Mouse (Mus musculus): Measurements from ENCODE around the gene Dach1. TPM values are rescaled to one million over a fixed set of nuclear protein-coding genes. Genes with fewer than 3 reads are reported as not detected.

Dach1 gene
- polyA plus RNA-seq, 1 experiment from 2014 or later, result 24.8 TPM

GRCm38 (mm10) chr14:98167186-98168038 lies 2.2 kb downstream of the Dach1 start:
- peak overlapping the region; percentile 88 for H3K27ac ChIP-seq (ENCODE audit: low read depth, low read length)
- peaks cover 3% of the 10 kb centered on the region; the same call in 1 of the 2 replicates for H3K4me1 ChIP-seq (ENCODE audit: control insufficient read depth, insufficient read depth, low read length)
- no peaks in the 10 kb centered on the region for H3K9me3 ChIP-seq (ENCODE audit: control insufficient read depth, low read length)
- H3K9ac ChIP-seq (replicated peaks; ENCODE audit: low read depth, low read length), result peak overlapping the region; percentile 74
- H3K4me2 ChIP-seq (ENCODE audit: low read depth, low read length), result peak overlapping the region; percentile 58
- ATAC-seq (ENCODE audit: low read depth), result peak; percentile 50
- under 1% methylated on average over 33 of the region's 33 CpGs for WGBS
- H3K36me3 ChIP-seq (ENCODE audit: control insufficient read depth, insufficient read depth, low read length), result no peaks in the 10 kb centered on the region
- H3K4me3 ChIP-seq (ENCODE audit: low read depth, low read length), result peak overlapping the region; percentile 88
- no peaks in the 10 kb centered on the region for H3K27me3 ChIP-seq (ENCODE audit: control insufficient read depth, insufficient read depth, low read length)

- no peaks in the 10 kb centered on the region for H3K27me3 ChIP-seq (ENCODE audit: control insufficient read depth, insufficient read depth, low read length)
- peak overlapping the region; percentile 88 for H3K4me3 ChIP-seq (ENCODE audit: low read depth, low read length)
- peak overlapping the region; percentile 88 for H3K27ac ChIP-seq (ENCODE audit: low read depth, low read length)
- ATAC-seq (ENCODE audit: low read depth), result no peak
- H3K4me1 ChIP-seq (ENCODE audit: control insufficient read depth, insufficient read depth, low read length), result peaks cover 3% of the 10 kb centered on the region; the same call in 1 of the 2 replicates
- H3K4me2 ChIP-seq (ENCODE audit: low read depth, low read length), result peak overlapping the region; percentile 58
- H3K9ac ChIP-seq (replicated peaks; ENCODE audit: low read depth, low read length), result peak overlapping the region; percentile 74; the same call in 1 of the 2 replicates
- H3K9me3 ChIP-seq (ENCODE audit: control insufficient read depth, low read length), result no peaks in the 10 kb centered on the region
- 27% methylated on average over 10 of the region's 10 CpGs for WGBS
- H3K36me3 ChIP-seq (ENCODE audit: control insufficient read depth, insufficient read depth, low read length), result no peaks in the 10 kb centered on the region
Observed at GRCm38 (mm10) chr14:98166318-98166976, 3.1 kb downstream of the Dach1 start.

- H3K36me3 ChIP-seq (ENCODE audit: control insufficient read depth, insufficient read depth, low read length), result no peaks in the 10 kb centered on the region
- no peaks in the 10 kb centered on the region for H3K4me1 ChIP-seq (ENCODE audit: control insufficient read depth, insufficient read depth, low read length)
- H3K9me3 ChIP-seq (ENCODE audit: control insufficient read depth, low read length), result no peaks in the 10 kb centered on the region
- no peak overlapping the region for H3K4me3 ChIP-seq (ENCODE audit: low read depth, low read length)
- H3K27ac ChIP-seq (ENCODE audit: low read depth, low read length), result no peak overlapping the region
- H3K9ac ChIP-seq (replicated peaks; ENCODE audit: low read depth, low read length), result no peak overlapping the region
- H3K4me2 ChIP-seq (ENCODE audit: low read depth, low read length), result no peak overlapping the region
- no peaks in the 10 kb centered on the region for H3K27me3 ChIP-seq (ENCODE audit: control insufficient read depth, insufficient read depth, low read length)
- ATAC-seq (ENCODE audit: low read depth), result no peak
- 19% methylated on average over 7 of the region's 7 CpGs for WGBS
Observed at GRCm38 (mm10) chr14:98156753-98157152, 12.8 kb downstream of the Dach1 start.

DNA sequence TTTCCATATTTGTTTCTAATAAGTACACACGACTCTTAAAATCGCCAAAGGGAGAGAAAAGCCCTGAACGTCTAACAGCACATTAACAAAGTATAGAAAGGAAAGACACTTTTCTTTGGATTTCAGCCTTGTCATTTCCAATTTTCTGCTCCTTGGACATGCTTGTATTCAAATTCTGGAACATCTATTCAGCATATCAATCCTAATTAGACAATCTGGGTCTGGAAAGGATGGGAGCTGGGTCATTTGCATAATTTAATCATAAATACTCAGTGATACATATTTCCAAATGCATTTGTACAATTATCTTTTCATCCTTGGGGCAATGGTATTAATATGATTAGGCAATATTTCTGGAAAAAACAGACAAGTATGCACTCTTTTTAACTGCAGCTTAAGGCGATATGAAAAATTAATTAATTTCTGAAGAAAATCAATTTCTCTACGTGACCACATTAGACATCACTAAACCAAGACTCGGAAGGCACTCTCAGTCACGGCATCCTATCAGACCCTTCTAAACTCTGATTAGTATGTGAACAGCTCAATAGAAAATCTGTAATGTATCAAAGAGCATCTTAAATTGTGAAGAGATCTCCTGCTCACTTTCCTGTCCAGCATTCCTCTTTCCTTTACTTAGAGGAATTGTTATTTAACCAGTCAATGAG lies 13.7 kb downstream of the Dach1 start:
- Histone ChIP-seq H3K9ac (replicated peaks; ENCODE audit: low read depth, low read length) (no peak overlapping the region), H3K36me3 (ENCODE audit: control insufficient read depth, insufficient read depth, low read length) (no peaks in the 10 kb centered on the region), H3K27ac (ENCODE audit: low read depth, low read length) (no peak overlapping the region), H3K27me3 (ENCODE audit: control insufficient read depth, insufficient read depth, low read length) (no peaks in the 10 kb centered on the region), H3K4me1 (ENCODE audit: control insufficient read depth, insufficient read depth, low read length) (no peaks in the 10 kb centered on the region), H3K9me3 (ENCODE audit: control insufficient read depth, low read length) (no peaks in the 10 kb centered on the region), H3K4me2 (ENCODE audit: low read depth, low read length) (no peak overlapping the region), H3K4me3 (ENCODE audit: low read depth, low read length) (no peak overlapping the region)
- ATAC-seq (ENCODE audit: low read depth), result no peak
- 43% methylated on average over 7 of the region's 7 CpGs for WGBS

GRCm38 (mm10) chr14:98154832-98155422 lies 14.6 kb downstream of the Dach1 start:
- Histone ChIP-seq H3K4me2 (ENCODE audit: low read depth, low read length) (no peak overlapping the region), H3K27ac (ENCODE audit: low read depth, low read length) (no peak overlapping the region), H3K9ac (replicated peaks; ENCODE audit: low read depth, low read length) (no peak overlapping the region), H3K4me1 (ENCODE audit: control insufficient read depth, insufficient read depth, low read length) (no peaks in the 10 kb centered on the region), H3K9me3 (ENCODE audit: control insufficient read depth, low read length) (no peaks in the 10 kb centered on the region), H3K36me3 (ENCODE audit: control insufficient read depth, insufficient read depth, low read length) (no peaks in the 10 kb centered on the region), H3K4me3 (ENCODE audit: low read depth, low read length) (no peak overlapping the region), H3K27me3 (ENCODE audit: control insufficient read depth, insufficient read depth, low read length) (no peaks in the 10 kb centered on the region)
- 15% methylated on average over 7 of the region's 7 CpGs for WGBS
- ATAC-seq (ENCODE audit: low read depth), result peak; percentile 68; the same call in 1 of the 2 replicates

DNA sequence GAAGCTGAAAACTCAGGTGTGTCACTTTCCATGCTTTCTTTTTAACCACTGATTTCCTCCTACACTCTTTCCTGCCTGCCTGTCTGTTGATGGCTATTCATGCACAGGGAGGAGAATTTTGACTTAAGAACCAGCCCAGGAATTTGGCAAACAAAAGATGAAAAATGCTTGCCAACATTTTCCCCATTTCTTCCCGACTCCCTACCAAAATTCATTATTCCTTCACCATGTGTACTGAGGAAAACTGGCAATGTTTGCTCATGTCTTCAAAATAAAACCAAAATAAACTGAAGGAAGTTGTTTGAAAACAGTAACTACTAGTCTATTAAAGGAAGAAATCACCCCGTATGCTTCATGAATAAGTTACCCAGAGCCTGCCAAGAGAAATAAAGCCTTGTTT lies 27.8 kb downstream of the Dach1 start:
- WGBS, result 58% methylated on average over 2 of the region's 2 CpGs
- Histone ChIP-seq H3K4me1 (ENCODE audit: control insufficient read depth, insufficient read depth, low read length) (peaks cover 4% of the 10 kb centered on the region; the same call in 1 of the 2 replicates), H3K9ac (replicated peaks; ENCODE audit: low read depth, low read length) (no peak overlapping the region), H3K27me3 (ENCODE audit: control insufficient read depth, insufficient read depth, low read length) (no peaks in the 10 kb centered on the region), H3K4me3 (ENCODE audit: low read depth, low read length) (no peak overlapping the region), H3K9me3 (ENCODE audit: control insufficient read depth, low read length) (no peaks in the 10 kb centered on the region), H3K4me2 (ENCODE audit: low read depth, low read length) (no peak overlapping the region), H3K36me3 (ENCODE audit: control insufficient read depth, insufficient read depth, low read length) (no peaks in the 10 kb centered on the region), H3K27ac (ENCODE audit: low read depth, low read length) (no peak overlapping the region)
- no peak for ATAC-seq (ENCODE audit: low read depth)

- 35% methylated on average over 3 of the region's 3 CpGs for WGBS
- no peak; the same call in 1 of the 2 replicates for ATAC-seq (ENCODE audit: low read depth)
Observed at GRCm38 (mm10) chr14:98138873-98139665, 30.5 kb downstream of the Dach1 start.

DNA sequence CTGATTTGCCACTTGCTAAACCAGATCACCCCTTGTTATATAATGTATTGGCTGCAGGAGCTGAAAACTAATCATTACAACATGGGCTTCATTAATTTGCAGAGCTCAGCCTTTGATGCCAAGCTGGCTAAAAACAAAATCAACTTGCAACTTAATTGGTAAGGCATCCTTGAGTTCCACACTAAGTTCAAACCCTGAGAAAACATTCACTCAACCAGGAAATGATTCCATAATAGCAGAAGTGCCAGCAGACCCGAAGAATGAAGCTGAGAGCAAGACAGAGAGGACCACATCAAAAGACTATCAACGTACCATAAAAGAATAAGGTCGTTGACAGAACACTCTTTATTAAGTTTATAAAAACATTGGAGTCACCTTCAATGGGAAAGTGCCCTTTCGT lies 35.0 kb downstream of the Dach1 start:
- H3K4me3 ChIP-seq (ENCODE audit: low read depth, low read length), result no peak overlapping the region
- H3K36me3 ChIP-seq (ENCODE audit: control insufficient read depth, insufficient read depth, low read length), result no peaks in the 10 kb centered on the region
- H3K9ac ChIP-seq (replicated peaks; ENCODE audit: low read depth, low read length), result no peak overlapping the region
- peaks cover 4% of the 10 kb centered on the region; the same call in 1 of the 2 replicates for H3K4me1 ChIP-seq (ENCODE audit: control insufficient read depth, insufficient read depth, low read length)
- no peaks in the 10 kb centered on the region for H3K27me3 ChIP-seq (ENCODE audit: control insufficient read depth, insufficient read depth, low read length)
- no peak overlapping the region for H3K27ac ChIP-seq (ENCODE audit: low read depth, low read length)
- no peak for ATAC-seq (ENCODE audit: low read depth)
- no peak overlapping the region for H3K4me2 ChIP-seq (ENCODE audit: low read depth, low read length)
- no peaks in the 10 kb centered on the region for H3K9me3 ChIP-seq (ENCODE audit: control insufficient read depth, low read length)
- 16% methylated on average over 4 of the region's 4 CpGs for WGBS

More at GRCm38 (mm10) chr14:98138873-98139665, 30.5 kb downstream of the Dach1 start:
- H3K4me1 ChIP-seq (ENCODE audit: control insufficient read depth, insufficient read depth, low read length), result peaks cover 4% of the 10 kb centered on the region; the same call in 1 of the 2 replicates
- no peak overlapping the region for H3K9ac ChIP-seq (replicated peaks; ENCODE audit: low read depth, low read length)
- H3K9me3 ChIP-seq (ENCODE audit: control insufficient read depth, low read length), result no peaks in the 10 kb centered on the region
- no peak overlapping the region for H3K4me2 ChIP-seq (ENCODE audit: low read depth, low read length)
- H3K4me3 ChIP-seq (ENCODE audit: low read depth, low read length), result no peak overlapping the region
- no peak overlapping the region for H3K27ac ChIP-seq (ENCODE audit: low read depth, low read length)
- no peaks in the 10 kb centered on the region for H3K36me3 ChIP-seq (ENCODE audit: control insufficient read depth, insufficient read depth, low read length)
- no peaks in the 10 kb centered on the region for H3K27me3 ChIP-seq (ENCODE audit: control insufficient read depth, insufficient read depth, low read length)
